Mouse (Mus musculus) lung, embryonic 14.5 days (tissue): ENCODE measurements around the gene Gm20388. TPM values are rescaled to one million over a fixed set of nuclear protein-coding genes. Genes with fewer than 3 reads are reported as not detected.

ENCODE experiments used
- ATAC-seq: fragments of 200-750 bp; cut with Nextera tagmentation; 2 replicates; pipeline ENCODE4 v1.8.0; 2017; ENCODE audit warnings: mild to moderate bottlenecking, moderate TSS enrichment, moderate library complexity; ENCODE audit not compliant: insufficient read depth
- DNase-seq: peaks from one replicate; pipeline ENCODE4 v3.0.0-alpha.2; 2015
- H3K27ac ChIP-seq: fragments of 300-500 bp; sonication (generic); 2 replicates; pipeline ENCODE4 v1.5.1; 2014; ENCODE audit warnings: low read depth, mild to moderate bottlenecking, moderate library complexity
- H3K27me3 ChIP-seq: fragments of 300-500 bp; sonication (generic); 2 replicates; pipeline ENCODE4 v1.6.1; 2014; ENCODE audit warnings: low read length, control low read depth; ENCODE audit not compliant: insufficient read depth
- H3K36me3 ChIP-seq: fragments of 300-500 bp; sonication (generic); 2 replicates; pipeline ENCODE4 v1.6.1; 2014; ENCODE audit warnings: control low read depth; ENCODE audit not compliant: insufficient read depth
- H3K4me1 ChIP-seq: fragments of 300-500 bp; sonication (generic); 2 replicates; pipeline ENCODE4 v1.6.1; 2014; ENCODE audit warnings: antibody characterized with exemption, control low read depth; ENCODE audit not compliant: insufficient read depth
- H3K4me2 ChIP-seq: fragments of 300-500 bp; sonication (generic); 2 replicates; pipeline ENCODE4 v1.6.1; 2014; ENCODE audit warnings: mild to moderate bottlenecking
- H3K4me3 ChIP-seq: fragments of 300-500 bp; sonication (generic); 2 replicates; pipeline ENCODE4 v1.5.1; 2014; ENCODE audit warnings: low read depth, low read length
- H3K9ac ChIP-seq: fragments of 300-500 bp; sonication (generic); 2 replicates; pipeline ENCODE4 v1.6.1; 2014
- H3K9me3 ChIP-seq: fragments of 300-500 bp; sonication (generic); 2 replicates; pipeline ENCODE4 v1.6.1; 2016; ENCODE audit warnings: low read depth, low read length, control low read depth
- CTCF ChIP-seq: IDR thresholded peaks from 2 replicates; pipeline ENCODE4 v1.5.1; 2016; ENCODE audit warnings: antibody characterized with exemption, low read depth
- WGBS: fragments of 180-500 bp; shearing (Covaris S2); extraction: QIAGEN DNeasy Blood & Tissue Kit; methylation state at CpG from one replicate; pipeline ENCODE4 v1.1.7; 2014; 5-methylcytosine and 5-hydroxymethylcytosine counted together
- polyA plus RNA-seq: library from polyadenylated mRNA; unstranded; fragments of >200 nt; fragmentation: Nextera tagmentation; extraction: Ambion mirVana; gene quantifications from 2 replicates; pipeline ENCODE4 v1.2.1, GENCODE M21; 2014

Gene Gm20388
- polyA plus RNA-seq, 1 experiment from 2014 or later, result not detected

- H3K4me1 ChIP-seq, result 0 out of 2 replicates have a peak, but pooled peaks cover 3% of the 10 kb centered on the region
- H3K4me3 ChIP-seq, result no peak overlapping the region
- no peak for DNase-seq
- no peak overlapping the region for H3K27ac ChIP-seq
- ATAC-seq, result no peak
- no peak overlapping the region for H3K4me2 ChIP-seq
- no peak overlapping the region for H3K9ac ChIP-seq
- no peak for TF ChIP-seq CTCF
- WGBS, result 91% methylated on average over 4 of the region's 4 CpGs
- peaks cover 17% of the 10 kb centered on the region for H3K27me3 ChIP-seq
- no peaks in the 10 kb centered on the region for H3K9me3 ChIP-seq
- no peaks in the 10 kb centered on the region for H3K36me3 ChIP-seq
These were observed 3976.5 kb downstream of the Gm20388 start for GRCm38 (mm10) chr8:123887163-123887562.

GRCm38 (mm10) chr8:123887956-123888355, 3977.3 kb downstream of the Gm20388 start:
- no peaks in the 10 kb centered on the region for H3K9me3 ChIP-seq
- TF ChIP-seq CTCF, result no peak
- no peak overlapping the region for H3K27ac ChIP-seq
- H3K4me2 ChIP-seq, result no peak overlapping the region
- no peak overlapping the region for H3K9ac ChIP-seq
- no peak overlapping the region for H3K4me3 ChIP-seq
- H3K36me3 ChIP-seq, result no peaks in the 10 kb centered on the region
- no peak for DNase-seq
- peaks cover 25% of the 10 kb centered on the region for H3K27me3 ChIP-seq
- WGBS, result 81% methylated on average over 2 of the region's 2 CpGs
- 0 out of 2 replicates have a peak, but pooled peaks cover 3% of the 10 kb centered on the region for H3K4me1 ChIP-seq
- ATAC-seq, result no peak

GRCm38 (mm10) chr8:123889797-123890196, 3979.2 kb downstream of the Gm20388 start:
- H3K9me3 ChIP-seq, result no peaks in the 10 kb centered on the region
- no peak overlapping the region for H3K4me3 ChIP-seq
- no peaks in the 10 kb centered on the region for H3K36me3 ChIP-seq
- DNase-seq (no peak), ATAC-seq (no peak)
- H3K9ac ChIP-seq, result no peak overlapping the region
- H3K4me1 ChIP-seq, result no peaks in the 10 kb centered on the region
- no peak for TF ChIP-seq CTCF
- no peak overlapping the region for H3K27ac ChIP-seq
- H3K4me2 ChIP-seq, result no peak overlapping the region
- peaks cover 43% of the 10 kb centered on the region for H3K27me3 ChIP-seq
- 65% methylated on average over 4 of the region's 4 CpGs for WGBS

GRCm38 (mm10) chr8:123891271-123891670, 3980.6 kb downstream of the Gm20388 start:
- Histone ChIP-seq H3K27ac (no peak overlapping the region), H3K9ac (no peak overlapping the region), H3K9me3 (no peaks in the 10 kb centered on the region), H3K4me3 (no peak overlapping the region), H3K4me1 (no peaks in the 10 kb centered on the region), H3K4me2 (peak overlapping the region; percentile 25; the same call in 1 of the 2 replicates), H3K27me3 (peaks cover 56% of the 10 kb centered on the region), H3K36me3 (no peaks in the 10 kb centered on the region)
- no peak for ATAC-seq
- DNase-seq, result peak; percentile 87
- no peak for TF ChIP-seq CTCF
- under 1% methylated on average over 11 of the region's 11 CpGs for WGBS

GRCm38 (mm10) chr8:123891883-123892585, 3981.4 kb downstream of the Gm20388 start:
- Histone ChIP-seq H3K4me1 (no peaks in the 10 kb centered on the region), H3K4me3 (peak overlapping the region; percentile 12; the same call in 1 of the 2 replicates), H3K9me3 (no peaks in the 10 kb centered on the region), H3K36me3 (no peaks in the 10 kb centered on the region), H3K27me3 (peaks cover 56% of the 10 kb centered on the region), H3K9ac (no peak overlapping the region), H3K27ac (no peak overlapping the region), H3K4me2 (peak overlapping the region; percentile 25; the same call in 1 of the 2 replicates)
- ATAC-seq (no peak), DNase-seq (no peak)
- 2% methylated on average over 49 of the region's 49 CpGs for WGBS
- TF ChIP-seq CTCF, result no peak

- H3K9ac ChIP-seq, result no peak overlapping the region
- no peak overlapping the region for H3K4me3 ChIP-seq
- H3K27me3 ChIP-seq, result peaks cover 56% of the 10 kb centered on the region
- DNase-seq (no peak), ATAC-seq (no peak)
- WGBS, result 14% methylated on average over 30 of the region's 30 CpGs
- no peak overlapping the region for H3K27ac ChIP-seq
- H3K9me3 ChIP-seq, result no peaks in the 10 kb centered on the region
- H3K36me3 ChIP-seq, result no peaks in the 10 kb centered on the region
- no peak for TF ChIP-seq CTCF
- no peaks in the 10 kb centered on the region for H3K4me1 ChIP-seq
- H3K4me2 ChIP-seq, result no peak overlapping the region
These were observed 3982.0 kb downstream of the Gm20388 start for GRCm38 (mm10) chr8:123892586-123893155.

- WGBS, result 68% methylated on average over 11 of the region's 11 CpGs
- H3K27me3 ChIP-seq, result peaks cover 56% of the 10 kb centered on the region
- no peak overlapping the region for H3K9ac ChIP-seq
- no peak overlapping the region for H3K4me2 ChIP-seq
- H3K27ac ChIP-seq, result no peak overlapping the region
- no peak for DNase-seq
- no peak for ATAC-seq
- H3K36me3 ChIP-seq, result no peaks in the 10 kb centered on the region
- no peaks in the 10 kb centered on the region for H3K9me3 ChIP-seq
- H3K4me3 ChIP-seq, result no peak overlapping the region
- no peaks in the 10 kb centered on the region for H3K4me1 ChIP-seq
- TF ChIP-seq CTCF, result no peak
These were observed 3982.8 kb downstream of the Gm20388 start for GRCm38 (mm10) chr8:123893413-123893812.
